Mouse (Mus musculus) adrenal gland, adult 8-10 months (tissue): Measurements from ENCODE around the gene Zfp879. TPM values are rescaled to one million over a fixed set of nuclear protein-coding genes. Genes with fewer than 3 reads are reported as not detected.

Experiments
- total RNA-seq, 4 experiments: library from RNA; stranded (reverse); gene quantifications; 2 replicates each; pipeline ENCODE4 v1.2.4; 2022

Gene Zfp879
- total RNA-seq, 4 experiments from 2014 or later, result 1.0 to 1.5 (median 1.2) TPM

Other genes with a start within 250 kb of the Zfp879 start
- 1 to 10 TPM; 4.2 to 9.7 (median 5.4) TPM for gene Adamts2, start 239.5 kb downstream of the Zfp879 start, total RNA-seq
- 1 to 10 TPM; 5.7 to 9.9 (median 7.6) TPM for gene Zfp354c, start 13.8 kb downstream of the Zfp879 start, total RNA-seq
- gene Grm6, start 9.1 kb upstream of the Zfp879 start, total RNA-seq, result not detected
- 1 to 10 TPM; 4.0 to 6.1 (median 4.8) TPM for gene Zfp454, start 46.1 kb upstream of the Zfp879 start, total RNA-seq
- gene Zfp2, start 74.6 kb upstream of the Zfp879 start, total RNA-seq, result 10 to 100 TPM in 3 of 4 experiments, 1 to 10 TPM in 1; 9.4 to 12.8 (median 11.0) TPM
- 1 to 10 TPM; 1.7 to 4.7 (median 3.3) TPM for gene Zfp354b, start 90.1 kb upstream of the Zfp879 start, total RNA-seq
- gene 4933414I15Rik, start 102.2 kb upstream of the Zfp879 start, total RNA-seq, result not detected
- gene Prop1, start 112.2 kb upstream of the Zfp879 start, total RNA-seq, result not detected
- gene Olfr1378, start 125.0 kb upstream of the Zfp879 start, total RNA-seq, result not detected
- gene Olfr1377, start 140.4 kb upstream of the Zfp879 start, total RNA-seq, result not detected
- gene Olfr51, start 162.0 kb upstream of the Zfp879 start, total RNA-seq, result not detected
- gene Olfr54, start 172.7 kb upstream of the Zfp879 start, total RNA-seq, result under 1 TPM; 0.15 to 0.91 (median 0.39) TPM
- not detected for gene Olfr1375, start 206.6 kb upstream of the Zfp879 start, total RNA-seq
- gene Zfp354a, start 217.7 kb upstream of the Zfp879 start, total RNA-seq, result 10 to 100 TPM in 2 of 4 experiments, 1 to 10 TPM in 2; 5.7 to 12.4 (median 9.7) TPM